Mouse (Mus musculus) brain, embryonic 18.5 days (tissue): Measurements from ENCODE around the gene Polr3b.

Experiments
- DNase-seq: peaks from one replicate; pipeline ENCODE4 v3.0.0-alpha.2; 2012; ENCODE audit warnings: low read depth, low spot score

Polr3b gene

GRCm38 (mm10) chr10:84662138-84662537 lies 40.0 kb downstream of the Polr3b start:
- DNase-seq = no peak

DNA sequence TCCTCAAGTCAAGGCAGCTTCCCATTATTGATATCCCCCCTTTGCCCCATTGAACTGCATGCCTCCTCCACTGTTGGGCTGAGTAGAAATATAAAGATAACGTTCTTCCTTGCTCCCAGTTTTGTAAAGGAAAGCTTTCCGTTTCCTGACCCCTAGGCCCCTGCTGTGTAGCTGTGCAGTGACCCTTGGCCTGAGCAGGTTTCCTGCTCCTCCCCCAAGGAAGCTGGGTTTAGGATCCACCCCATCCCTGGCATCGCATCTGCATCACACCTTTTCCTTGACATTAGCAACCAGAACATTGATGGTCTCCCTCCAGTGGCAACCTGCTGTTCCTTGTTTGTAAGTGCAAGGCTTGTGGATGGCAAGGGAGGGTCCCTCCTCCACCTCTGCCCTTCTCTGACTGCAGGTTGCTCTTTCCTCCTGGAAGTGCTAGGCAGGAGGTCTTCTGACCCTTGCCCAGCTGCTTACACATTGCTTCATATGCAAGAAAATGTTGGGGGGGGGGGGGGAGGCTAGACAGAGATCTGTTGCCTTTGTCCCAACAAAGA lies 43.7 kb downstream of the Polr3b start:
- no peak for DNase-seq

GRCm38 (mm10) chr10:84675653-84676052 lies 53.6 kb downstream of the Polr3b start:
- DNase-seq = no peak

DNA sequence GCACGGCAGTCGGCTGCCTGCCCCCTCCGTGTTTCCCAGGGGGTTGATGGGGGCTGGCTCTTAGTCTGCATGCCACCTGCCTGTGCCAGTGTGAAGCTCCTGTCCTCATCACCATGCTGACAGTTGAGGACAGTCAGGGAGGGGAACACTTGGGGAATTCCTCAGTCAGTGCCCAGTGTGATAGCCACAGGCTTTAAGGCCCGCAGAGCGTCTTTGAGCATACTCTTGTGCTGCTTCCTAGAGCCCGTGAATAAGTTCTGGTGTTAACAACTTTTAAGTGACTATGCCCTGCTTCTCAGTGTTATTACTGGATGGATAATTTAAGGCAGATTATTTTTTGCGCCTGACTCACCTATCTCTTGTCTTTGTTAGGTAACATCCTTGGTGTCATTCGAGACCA lies 54.4 kb downstream of the Polr3b start:
- no peak for DNase-seq

- no peak for DNase-seq
Observed at GRCm38 (mm10) chr10:84677871-84678270, 55.8 kb downstream of the Polr3b start.

GRCm38 (mm10) chr10:84678441-84678840 lies 56.3 kb downstream of the Polr3b start:
- DNase-seq = no peak

GRCm38 (mm10) chr10:84685444-84686121 lies 63.5 kb downstream of the Polr3b start:
- DNase-seq = no peak

DNA sequence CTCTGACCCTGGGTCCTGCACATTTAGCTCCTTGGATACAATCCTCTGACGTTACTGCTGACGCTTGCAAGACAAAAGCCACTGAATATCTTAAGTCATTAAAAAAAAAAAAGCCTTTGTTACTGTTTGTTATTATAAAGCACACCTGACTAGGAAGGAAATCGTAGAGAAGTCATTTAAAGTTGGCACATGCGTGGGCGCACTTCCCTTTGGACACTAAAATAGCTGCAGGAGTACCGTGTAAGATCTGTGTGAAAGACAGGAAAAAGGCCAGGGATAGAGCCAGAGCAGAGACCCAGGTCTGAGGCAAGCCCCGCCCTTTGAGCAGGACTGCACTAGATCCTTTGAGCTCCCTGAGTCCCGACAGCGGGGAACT lies 64.0 kb downstream of the Polr3b start:
- DNase-seq = no peak

- no peak for DNase-seq
Observed at GRCm38 (mm10) chr10:84686705-84687104, 64.6 kb downstream of the Polr3b start.

DNA sequence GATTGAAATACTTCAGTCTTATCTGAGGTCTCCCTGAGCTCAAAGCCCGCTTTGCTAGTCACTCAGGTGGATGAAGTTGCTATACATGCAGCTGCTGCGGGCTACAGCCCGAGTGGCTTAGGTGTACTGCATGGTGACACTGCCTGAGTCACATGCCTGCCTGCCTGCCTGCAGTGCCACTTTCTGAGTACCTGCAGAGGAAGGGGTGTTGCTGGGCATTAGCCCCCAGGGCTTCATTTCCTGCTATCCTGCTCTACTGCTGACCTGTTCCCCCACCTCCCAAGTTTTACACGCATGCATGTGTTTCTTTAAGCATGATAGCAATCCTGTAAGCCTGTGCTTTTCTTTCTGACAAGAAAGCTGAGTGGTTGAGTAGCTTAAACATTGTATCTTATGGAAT lies 65.6 kb downstream of the Polr3b start:
- no peak for DNase-seq

DNA sequence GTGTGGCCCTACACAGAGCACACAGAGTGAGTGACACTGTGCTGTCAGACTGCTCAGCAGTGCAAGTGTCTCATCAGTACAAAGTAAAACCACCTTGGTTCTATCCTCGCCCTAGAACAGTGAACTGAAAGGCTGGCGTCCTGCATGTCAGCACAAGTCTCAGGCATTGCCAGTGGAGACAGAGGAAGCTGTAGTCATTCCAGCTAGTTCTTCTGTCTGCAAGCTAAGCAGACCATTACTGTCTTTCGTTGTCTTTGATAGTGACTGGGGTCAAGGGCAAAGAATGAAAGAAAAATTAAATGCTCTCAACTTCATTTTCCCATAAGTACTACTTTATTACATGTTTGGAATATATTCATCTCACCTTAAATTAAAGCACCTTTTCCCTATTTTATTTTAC lies 67.8 kb downstream of the Polr3b start:
- no peak for DNase-seq

- DNase-seq = no peak
Observed at GRCm38 (mm10) chr10:84690818-84691217, 68.7 kb downstream of the Polr3b start.

GRCm38 (mm10) chr10:84691692-84692091 lies 69.6 kb downstream of the Polr3b start:
- DNase-seq = no peak

DNA sequence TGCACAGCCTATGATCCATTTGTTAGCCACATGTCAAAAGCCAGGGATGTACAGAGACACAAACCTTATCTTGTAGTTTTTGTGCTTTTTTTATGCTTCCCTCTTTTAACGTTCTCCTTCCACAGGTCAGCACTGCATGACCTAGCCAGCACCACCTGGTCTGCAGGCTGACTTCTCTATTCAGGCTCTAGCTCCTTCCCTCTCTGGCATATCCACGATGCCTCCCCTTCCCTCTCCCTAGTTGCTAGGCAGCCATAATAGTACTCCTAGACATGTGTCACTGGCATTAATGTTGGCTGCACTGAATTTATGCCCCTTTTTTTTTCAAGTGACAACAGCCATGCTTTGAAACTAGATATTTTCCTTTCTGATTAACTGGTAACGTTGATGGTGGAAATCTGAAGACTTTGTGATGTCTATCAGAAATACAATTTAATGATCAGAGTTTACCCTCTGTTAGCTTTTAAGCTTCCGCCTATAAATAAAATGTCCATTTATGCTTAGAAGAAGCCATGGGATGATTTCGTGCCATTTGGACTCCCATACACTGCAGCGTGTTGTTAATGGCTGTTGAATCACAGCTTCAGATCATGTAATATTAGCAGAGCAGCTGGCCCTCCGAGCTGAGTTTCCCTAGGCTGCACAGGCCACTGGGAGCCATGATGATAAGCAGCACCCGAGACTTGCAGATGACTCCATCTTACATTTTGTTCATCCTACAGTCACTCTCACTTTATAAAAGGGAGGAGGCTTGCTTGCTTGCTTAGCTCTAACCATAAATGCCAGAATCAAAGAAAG lies 71.9 kb downstream of the Polr3b start:
- DNase-seq = no peak

GRCm38 (mm10) chr10:84700236-84700987 lies 78.3 kb downstream of the Polr3b start:
- DNase-seq = no peak

DNA sequence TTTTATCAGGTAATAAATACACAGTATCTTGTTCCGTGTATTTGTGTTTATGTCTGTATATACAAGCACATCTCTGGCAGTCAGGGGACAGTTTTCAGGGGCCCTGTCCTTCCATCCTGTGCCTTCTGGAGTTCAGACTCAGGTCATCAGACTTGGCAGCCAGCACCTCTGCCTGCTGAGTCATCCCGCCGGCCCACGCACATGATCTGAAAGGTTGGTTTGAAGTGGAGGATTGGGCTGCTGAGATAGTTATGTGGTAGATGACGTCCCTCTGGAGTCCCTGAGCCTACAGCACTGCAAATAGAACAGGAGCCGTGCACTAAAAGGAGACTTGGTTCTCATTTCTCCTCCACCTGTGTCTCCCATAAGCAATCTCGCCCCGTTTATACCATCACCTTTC lies 79.0 kb downstream of the Polr3b start:
- no peak for DNase-seq

GRCm38 (mm10) chr10:84702115-84702514 lies 80.0 kb downstream of the Polr3b start:
- no peak for DNase-seq

GRCm38 (mm10) chr10:84704594-84704993 lies 82.5 kb downstream of the Polr3b start:
- DNase-seq = no peak

DNA sequence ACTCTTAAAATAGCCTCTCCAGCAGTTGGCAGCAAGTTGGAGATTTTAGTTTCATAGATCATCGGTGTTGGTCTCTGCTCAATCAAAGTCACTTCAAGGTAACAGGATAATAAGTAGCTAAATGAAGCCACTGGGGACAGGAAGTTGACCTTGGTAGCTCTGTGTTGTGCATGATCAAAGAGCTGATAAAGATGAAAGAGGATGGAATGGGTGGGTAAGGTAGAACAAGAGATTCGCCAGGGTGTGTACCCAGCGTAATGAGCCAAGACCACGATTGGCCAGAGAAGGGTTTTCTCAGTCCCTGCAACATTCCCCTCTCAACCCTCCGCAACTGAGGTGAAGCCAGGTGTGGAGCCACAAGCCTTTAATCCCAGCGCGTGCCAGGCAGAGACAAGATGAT lies 83.1 kb downstream of the Polr3b start:
- no peak for DNase-seq

GRCm38 (mm10) chr10:84706543-84706942 lies 84.5 kb downstream of the Polr3b start:
- DNase-seq = no peak

DNA sequence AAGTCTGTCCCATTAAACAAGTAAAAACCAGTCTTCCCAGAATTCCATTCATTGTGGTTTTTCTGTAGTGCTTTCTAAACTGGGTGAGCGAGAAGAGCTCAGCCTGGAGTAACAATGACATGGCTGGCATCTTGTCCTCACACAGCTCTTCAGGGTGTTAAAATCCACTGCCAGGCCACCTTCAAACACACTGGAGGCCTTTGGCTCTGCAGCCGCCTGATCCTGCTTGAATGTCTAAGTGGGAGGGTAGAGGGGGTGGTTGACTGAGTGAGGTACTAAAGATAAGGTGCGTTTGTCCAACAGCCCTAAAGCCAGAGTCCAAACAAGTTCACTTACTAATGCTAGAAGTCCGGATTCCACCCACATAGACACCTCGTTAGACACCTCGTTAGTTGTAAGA lies 85.1 kb downstream of the Polr3b start:
- no peak for DNase-seq
